Mouse (Mus musculus) c-Kit-positive CD71-positive TER-119-negative erythroid progenitor cells, embryonic 14.5 days (primary cell): ENCODE measurements around the gene Bphl.
"Not testable (repeated sequence)": the region's sequence is repeated elsewhere in the genome, so short reads cannot be mapped to it uniquely, and the experiment has no call there.

Experiments used
- DNase-seq: peaks from one replicate; pipeline ENCODE4 v3.0.0-alpha.2; 2013; ENCODE audit warnings: low read depth

The Bphl gene

DNA sequence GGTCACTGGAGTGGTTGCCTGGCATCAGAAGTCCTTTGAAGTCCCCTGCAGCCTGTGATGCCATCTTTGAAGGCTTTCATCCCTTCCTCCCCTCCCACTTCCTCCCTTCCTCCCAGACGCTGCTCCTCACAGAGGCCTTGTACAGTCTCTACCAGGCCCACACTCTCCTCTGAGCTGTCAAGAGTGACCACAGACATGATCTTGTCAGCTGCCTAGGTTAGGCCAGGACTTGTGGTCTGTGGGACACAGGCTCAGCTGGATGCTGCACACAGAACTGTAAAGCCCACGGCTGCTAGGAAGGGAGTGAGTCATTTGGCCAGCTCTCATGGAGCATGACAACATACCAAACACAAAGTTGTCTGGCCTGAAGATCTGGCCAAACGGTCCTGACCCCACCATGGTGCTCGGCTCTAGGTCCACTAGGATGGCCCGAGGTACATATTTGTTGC lies 50.8 kb downstream of the Bphl start:
- DNase-seq, result not testable (repeated sequence)

DNA sequence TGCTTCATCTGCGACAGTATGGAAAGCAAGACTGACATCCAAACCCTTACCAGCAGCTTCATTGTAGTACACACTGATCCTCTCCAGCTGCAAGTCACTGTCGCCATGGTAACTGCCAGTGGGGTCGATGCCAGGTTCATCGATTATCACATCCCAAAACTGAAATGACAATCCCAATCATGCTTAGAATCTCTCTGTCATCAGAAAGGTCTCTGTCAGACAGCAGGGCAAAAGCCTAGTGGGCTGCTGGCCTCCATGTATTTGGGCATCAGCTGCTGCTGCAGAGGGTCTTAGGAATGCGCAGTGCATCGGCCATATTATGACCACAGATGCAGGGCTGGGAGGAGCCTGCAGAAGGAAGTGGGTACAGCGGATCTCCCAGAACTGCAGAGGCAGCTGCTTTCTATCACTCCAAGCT lies 51.5 kb downstream of the Bphl start:
- DNase-seq, result no peak

DNA sequence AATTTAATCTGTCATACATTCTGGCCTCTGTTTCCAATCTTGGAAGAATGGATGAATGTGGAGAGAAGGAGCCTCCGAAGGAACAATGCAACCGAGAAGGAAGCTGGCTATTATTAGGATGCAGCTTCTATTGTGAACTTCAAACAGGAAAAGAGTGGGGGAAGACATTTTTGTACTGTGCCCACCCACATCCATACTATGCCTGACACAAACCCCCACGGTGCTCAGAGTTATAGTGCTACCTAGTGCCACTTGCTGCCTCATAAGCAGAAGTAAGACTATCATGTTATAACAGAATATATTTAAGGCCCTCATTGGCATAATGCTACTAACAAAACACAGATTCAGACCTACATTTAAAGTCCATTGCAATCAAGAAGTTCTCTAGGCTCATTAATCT lies 52.0 kb downstream of the Bphl start:
- DNase-seq, result no peak

DNA sequence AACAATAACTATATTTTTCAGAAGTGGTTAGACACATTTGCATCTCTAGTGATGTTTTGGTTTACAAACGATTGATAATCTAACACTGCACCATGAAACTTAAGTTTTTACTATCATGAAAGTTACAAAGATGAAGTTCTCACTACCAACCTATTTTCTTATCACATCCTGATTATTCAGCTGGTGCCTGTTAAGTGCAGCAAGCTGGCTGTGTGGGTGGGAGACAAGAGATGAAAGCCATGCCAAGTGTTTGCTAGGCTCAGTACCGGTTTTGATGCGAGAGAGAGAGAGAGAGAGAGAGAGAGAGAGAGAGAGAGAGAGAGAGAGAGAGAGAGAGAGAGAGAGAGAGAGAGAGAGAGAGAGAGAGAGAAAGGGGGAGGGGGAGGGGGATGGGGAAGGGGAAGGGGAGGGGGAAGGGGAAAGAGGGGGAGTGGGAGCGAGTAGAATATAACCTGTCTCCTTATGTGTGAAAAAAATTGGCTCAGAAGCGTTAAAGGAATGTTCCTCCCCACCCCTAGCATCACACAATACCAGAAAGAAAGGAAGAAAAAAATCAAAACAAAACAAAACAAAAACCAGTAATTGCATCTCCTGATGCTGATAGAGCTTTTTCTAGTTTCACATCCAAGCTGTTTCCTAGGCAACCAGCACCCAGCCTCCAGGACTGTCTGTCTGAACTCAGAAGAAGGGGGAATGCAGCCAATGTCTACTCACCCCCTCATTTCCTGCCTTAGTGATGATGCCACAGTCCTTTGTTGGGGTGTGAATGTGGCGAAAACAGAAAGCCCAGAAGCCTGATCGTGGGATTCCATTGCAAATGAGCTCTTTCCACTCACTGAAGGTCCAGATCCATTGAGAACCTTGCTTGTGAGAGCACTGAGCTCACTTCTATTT lies 58.4 kb downstream of the Bphl start:
- no peak for DNase-seq

DNA sequence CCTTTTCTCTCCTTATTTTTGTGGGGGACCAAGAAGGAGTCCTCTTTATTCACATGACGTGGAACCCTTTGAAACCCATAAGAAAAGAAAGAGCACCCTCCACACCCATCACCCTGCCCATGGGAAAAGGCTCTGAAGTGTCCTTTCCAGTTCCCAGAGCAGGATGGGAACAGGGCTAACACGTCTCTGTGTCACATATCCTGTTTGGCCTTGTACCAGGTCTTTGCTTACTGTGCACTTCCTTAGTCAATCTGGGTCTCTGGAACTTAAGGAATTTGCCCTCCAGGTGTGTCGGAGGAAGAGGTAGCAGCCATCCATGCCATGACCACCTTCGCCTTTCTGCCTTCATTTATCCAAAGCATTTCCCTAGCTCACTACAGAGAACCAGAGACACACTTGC lies 59.1 kb downstream of the Bphl start:
- DNase-seq, result no peak

DNA sequence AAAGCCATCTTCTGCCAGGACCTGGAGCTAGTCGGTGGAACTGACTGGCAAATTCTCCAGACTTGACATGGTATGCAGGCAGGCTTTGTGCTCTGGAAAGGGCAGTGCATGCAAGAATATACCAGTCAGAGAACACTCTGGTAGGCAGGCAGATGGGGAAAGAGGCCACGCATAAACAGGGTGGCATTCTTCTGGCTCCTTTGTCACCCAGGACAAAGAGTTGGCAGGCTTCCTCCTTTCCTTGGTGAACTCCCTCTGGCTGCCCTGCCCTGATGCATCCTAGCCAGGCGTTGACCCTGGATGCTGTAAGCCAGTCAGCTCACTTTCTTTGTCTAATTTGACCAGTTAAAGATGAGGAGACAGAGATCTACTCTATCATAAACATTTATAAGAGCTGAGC lies 59.7 kb downstream of the Bphl start:
- no peak for DNase-seq

DNA sequence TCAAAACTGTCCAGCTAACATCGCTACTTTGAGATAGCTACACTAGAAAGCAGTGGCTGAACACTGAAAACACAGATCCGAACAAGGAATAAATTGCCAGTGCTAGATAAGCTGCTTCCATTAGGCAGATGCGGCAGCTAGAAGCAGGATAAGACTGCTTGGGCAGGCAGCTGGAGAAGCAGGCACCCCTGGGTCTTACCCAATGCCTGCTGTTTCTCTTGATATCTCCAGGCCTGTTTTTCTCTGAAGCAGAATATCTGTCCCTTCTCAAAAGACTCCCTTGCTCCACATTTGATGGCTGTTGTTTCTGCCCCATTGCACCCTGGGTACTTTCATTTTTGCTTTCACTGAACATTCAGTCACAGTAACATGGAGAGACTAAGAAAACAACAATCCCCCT lies 63.3 kb downstream of the Bphl start:
- peak; percentile 63 for DNase-seq

DNA sequence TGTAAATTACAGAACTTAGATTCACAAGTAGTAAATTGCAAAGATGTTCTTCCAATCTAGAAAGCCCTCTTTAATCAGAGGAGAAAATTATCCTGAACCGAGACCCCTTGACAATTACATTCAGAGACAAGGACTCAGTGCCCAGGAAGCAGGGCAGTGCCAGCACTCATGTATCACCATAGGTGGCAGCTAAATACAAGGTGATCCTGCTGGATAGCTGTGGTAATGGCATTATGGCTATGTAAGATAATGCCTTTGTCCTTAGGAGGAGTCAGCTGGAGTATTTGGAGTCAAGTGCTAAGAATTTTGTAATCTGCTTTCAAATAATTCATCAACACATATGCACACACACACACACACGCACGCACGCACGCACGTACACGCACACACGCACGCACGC lies 63.9 kb downstream of the Bphl start:
- DNase-seq, result no peak

DNA sequence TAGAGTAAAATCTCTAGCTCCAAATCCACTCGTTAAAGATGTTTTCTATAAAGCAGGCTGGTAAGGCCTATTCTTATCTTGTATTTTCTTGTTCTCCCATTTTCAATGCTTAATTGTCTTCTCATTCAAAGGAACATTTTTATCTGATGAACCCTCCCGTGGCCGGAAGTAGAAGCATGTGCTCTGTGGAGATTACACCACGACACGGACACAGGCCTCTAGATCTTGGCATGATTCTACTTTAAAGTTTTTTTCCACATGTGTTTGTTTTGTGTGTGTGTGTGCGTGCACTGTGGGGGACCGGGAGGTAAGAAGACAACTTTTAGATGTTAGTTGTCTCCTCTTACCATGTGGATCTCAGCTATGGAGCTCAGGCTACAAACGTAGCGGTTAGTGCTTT lies 64.5 kb downstream of the Bphl start:
- no peak for DNase-seq

DNA sequence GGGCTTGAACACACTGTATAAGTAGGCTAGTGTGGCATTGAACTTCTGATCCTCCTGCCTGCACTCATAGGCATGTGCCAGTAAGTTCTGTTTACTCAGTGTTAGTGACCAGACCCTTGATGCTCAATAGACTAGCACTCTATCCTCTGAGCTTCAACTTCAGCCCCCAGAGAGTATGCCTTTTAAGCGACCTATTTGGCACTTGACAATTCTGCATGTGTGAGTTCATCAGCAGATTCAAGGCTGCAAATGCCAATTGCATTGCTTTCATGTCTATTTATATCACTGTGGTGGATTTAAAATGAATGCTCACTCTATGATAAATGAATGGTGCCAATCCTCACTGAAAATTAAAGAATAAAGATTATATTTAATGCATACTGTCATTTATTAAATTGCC lies 68.0 kb downstream of the Bphl start:
- DNase-seq, result no peak

DNA sequence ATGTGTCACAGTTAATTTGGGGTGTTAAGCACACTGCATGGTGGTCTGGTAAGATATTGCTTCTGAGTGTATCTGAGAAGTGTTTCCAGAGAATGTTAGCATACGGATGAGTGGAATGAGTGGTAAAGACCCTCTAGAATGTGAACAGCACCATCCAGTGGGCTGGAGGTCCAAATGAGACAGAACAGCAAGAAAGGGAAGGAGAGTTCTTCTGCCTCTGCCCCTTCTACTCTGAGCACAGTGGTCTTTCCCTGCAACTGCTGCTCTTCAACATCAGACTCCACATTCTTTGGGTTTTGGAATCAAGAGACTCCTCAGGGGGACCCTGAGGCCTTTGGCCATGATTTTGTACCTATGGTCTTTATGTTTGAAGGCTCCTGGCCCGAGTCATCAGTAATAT lies 68.9 kb downstream of the Bphl start:
- no peak for DNase-seq

DNA sequence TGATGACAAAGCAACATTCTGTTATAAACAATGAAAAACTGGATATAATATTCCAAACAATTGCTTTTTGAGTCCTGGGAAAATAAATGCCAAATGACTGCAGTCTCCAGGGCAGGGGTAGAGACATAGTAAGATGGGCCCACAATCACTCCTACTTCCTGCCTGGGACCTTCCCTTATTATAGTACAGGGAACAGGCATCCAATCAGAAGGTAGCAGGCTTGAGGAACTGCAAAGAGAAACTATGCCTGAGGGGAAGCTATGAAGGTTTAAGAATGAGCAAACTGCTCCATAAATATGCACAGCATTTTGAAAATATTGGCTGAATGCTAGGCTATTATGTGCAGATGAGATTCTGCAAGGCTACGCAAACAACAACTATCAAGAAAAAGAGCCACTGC lies 69.6 kb downstream of the Bphl start:
- DNase-seq, result no peak

DNA sequence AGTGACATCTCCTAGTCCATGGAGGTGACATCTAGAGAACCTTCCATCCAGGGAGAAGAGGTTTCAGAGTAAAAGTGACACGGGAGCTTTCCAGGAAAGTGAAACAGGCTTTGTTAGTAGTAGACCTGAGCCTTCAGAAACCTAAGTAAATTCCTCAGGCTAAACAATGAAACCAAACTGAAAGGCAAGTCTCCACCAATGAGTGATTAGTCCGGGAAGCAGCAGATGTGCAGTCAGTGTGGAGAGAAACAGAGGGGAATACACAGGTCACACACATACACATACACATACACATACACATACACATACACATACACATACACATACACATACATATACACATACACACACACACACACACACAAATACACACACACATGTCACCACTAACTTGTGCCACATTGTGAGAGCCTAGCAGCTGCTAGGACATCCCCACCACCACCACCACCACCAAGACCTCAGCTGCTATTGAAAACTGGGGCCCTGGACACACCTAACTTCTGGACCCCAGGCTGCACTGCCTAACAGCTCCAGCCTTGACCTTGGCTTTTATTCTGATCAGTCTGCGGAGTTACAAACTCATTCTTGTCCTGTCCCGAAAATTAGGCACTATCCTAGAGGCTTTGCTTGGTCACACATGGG lies 71.8 kb downstream of the Bphl start:
- no peak for DNase-seq

DNA sequence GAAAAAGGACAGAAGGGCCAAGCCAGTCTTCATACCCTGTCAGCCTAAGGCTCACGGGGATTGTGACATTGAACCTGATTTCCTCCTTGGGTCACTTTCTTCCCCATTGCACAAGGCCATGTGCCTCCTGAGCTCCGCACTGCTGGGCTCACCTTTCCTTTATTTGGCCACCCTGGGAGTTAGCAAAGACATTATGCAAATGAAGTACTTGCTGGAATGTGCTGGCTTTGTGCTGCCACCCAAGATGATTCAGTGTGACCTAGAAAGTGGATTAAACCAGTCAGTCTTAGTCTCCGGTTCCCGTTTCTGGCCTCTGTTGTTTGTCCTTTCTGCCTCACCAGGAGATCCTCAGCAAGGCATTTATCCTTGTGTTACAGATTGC lies 72.3 kb downstream of the Bphl start:
- no peak for DNase-seq

DNA sequence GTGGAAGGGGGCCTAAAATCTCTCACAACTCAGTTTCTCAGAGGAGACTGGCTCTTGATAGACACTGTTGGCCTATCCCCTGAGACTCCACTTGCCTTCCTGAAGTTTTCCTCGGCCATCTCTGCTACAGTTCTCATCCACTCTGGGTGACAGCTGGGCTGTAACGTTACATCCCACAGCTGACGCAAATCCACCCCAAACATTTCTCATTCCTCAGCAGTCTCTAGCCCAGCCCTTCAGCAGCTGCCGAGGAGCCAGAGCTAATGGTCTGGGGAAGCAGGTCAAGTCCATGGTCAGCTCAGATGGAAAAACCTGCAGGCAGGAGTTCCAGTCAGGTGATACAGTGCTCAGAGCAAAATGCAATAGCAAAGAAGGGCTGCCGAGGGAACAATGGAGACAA lies 73.6 kb downstream of the Bphl start:
- DNase-seq, result no peak

DNA sequence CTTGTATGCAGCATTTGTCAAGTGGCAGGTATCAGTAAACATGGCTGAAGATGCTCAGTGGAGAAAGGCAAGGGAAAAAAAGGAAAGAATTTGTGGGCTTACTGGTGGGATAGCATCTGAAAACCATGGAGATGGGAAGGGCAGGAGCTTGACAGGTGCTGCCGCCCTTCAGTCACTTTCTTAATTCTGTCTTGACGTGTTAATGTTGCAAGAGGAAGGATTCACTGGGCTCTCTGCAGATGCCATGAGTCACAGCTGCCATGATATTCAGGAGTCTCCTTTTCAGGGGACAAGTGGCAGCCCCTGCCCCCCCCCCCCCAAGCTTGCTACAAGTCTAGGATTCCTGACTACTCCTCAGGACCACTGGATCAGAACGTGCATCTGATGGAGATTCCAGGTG lies 74.5 kb downstream of the Bphl start:
- no peak for DNase-seq

DNA sequence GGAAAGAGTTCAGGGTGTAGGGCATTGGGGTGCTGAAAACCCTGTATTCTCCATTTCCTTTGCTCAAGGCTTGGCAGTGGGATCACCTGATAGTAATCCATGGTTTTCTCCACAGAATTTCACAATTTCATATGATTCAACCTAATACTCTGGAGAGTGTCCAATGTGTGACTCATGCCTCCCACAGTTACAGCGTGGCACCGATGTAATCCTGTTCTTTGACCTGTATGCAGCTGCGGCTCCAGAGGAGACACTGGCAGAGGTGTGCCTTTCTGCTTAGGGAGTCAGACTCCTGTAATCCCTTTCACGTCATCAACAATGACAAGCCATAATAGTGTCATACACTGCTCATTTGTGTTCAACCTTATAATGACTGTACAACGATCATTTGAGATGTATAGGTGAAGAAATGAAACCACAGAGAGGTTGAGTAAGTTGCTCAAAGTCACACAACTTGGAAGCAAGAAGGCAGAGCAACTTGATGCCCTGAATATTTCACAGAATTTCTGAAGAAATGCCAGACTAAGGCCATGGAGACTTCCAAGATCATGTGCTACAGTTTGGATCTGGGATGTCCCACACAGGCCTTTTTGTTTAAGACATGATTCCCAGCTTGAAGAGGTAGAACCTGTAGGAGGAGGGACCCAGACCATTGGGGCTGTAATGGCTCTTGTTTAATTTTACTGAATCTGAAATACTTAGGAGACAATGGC lies 75.1 kb downstream of the Bphl start:
- no peak for DNase-seq

DNA sequence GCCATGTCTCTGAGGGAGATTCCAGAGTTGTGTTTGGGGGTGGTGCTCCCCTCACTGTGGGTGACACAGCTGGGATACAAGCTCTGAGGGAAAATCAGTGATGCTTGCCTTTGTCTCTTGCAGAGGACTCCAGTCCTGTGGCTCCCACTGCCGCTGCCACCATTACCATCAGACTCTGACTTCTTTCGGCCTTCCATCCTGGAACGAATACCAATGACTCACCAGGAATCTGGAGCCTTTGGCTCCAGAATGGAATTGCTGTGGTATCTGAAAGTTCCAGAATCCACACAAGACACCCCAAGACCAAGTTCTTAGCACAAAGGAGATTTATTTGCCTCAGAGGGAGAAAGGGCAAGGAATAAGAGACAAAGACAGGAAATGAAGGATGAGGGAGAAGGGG lies 75.7 kb downstream of the Bphl start:
- DNase-seq, result no peak

DNA sequence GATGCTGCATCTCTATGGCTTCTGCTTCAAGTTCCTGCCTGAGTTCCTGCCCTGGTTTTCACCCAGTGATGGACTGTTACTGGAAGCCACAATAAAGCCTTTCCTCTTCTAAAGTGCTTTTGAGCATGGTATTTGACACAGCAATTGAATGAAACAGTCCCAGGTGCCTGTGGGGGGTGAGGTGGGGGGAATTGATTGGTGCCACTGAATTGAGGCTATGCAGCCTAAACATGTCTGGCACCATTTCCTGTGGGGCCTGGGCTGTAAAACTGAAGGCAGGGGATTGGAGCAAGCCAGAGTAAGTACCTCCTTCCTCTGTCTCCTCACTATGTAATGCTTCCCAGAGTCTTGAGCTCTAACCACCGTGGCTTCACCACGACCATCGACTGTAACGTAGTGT lies 77.3 kb downstream of the Bphl start:
- no peak for DNase-seq

DNA sequence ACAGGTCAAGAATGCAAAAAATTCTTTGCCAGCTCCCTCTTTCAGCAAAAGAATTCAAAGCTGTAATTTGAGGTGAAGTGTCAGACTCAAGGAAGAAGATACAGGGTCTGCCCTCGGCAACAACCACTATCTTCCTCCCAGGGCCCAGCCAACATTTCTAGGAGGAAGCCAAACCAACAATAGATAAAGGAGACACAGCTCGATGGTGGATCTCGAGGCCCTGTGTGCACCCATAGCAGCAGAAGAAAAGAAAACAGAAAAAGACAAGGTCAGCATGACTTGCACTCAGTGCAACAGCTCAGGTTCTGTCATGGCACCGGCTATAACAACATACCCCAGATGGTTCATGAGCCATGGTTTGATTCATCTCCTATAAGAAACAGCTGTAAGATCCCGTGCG lies 79.1 kb downstream of the Bphl start:
- DNase-seq, result no peak

DNA sequence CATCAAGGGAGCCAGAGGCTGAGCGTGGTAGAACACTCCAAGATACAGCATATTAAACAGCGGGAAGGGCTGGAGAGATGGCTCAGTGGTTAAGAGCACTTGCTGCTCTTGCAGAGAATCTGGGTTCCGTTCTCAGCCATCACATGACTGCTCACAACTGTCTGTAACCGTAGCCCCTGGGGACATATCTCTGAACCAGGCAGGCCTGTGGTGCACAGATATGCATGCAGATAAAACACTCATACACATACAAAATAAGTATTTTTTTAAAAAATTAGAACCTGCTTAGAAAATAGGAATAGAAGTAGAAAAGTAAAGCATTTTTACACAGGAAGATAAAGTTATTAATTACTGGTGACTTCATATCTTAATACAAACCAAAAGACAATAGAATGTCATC lies 81.4 kb downstream of the Bphl start:
- DNase-seq, result peak; percentile 64

DNA sequence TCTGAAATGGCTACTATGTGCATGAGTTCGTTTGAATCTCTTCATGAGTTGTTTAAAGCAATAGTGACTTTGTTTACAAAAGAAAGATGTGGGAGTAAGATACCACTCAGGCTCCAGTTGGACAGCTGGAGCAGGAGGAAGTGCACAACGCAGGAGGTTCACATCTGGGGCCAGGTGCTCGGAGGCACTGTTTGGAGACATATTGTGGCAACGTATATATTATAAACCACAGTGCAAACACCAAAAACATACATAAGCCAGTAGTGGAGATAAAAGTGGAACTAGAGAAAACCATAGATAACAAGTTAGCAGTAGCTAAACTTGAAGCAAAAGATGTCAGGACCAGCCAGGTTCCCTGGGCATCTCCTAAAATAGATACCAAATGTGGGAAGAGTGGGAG lies 82.0 kb downstream of the Bphl start:
- no peak for DNase-seq

DNA sequence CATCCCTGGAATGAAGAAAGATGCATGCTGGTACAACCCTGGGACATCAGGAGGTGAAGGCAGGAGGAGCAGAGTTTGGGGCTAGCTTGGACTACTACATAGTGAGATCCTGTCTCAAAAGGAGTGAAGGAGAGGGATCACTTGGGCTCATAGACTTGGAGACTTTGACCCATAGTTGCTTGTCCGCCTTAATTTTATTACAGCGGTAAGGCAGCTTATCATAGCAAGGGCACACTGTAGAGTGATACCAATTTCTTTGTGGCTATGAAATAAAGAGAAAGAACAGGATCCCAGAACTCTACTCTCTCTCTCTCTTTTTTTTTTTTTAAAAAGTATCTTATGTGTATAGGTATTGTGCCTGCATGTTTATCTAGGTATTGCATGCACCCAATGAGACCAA lies 83.1 kb downstream of the Bphl start:
- DNase-seq, result no peak
